ENCODE assay signal across 19 mouse cellular contexts in genomic region chr17:67302074-67302473, GRCm38 (mm10). TPM values are rescaled to one million over a fixed set of nuclear protein-coding genes. Genes with fewer than 3 reads are reported as not detected.
"Had no signal": no experiment of that assay in that cellular context is flagged by ENCODE, and none has a peak within 500 bp of the region (broad histone marks: within the 10 kb centered on the region; RNA-seq: fewer than 3 reads in every experiment).

No protein-coding gene starts in this region.

- H3K36me3 ChIP-seq: midbrain, embryonic 10.5 days; midbrain, embryonic 12.5 days; neural tube, embryonic 13.5 days; neural tube, embryonic 15.5 days had no signal

- H3K9me3 ChIP-seq: midbrain, embryonic 12.5 days; neural tube, embryonic 13.5 days; neural tube, embryonic 15.5 days had no signal

- H3K27ac ChIP-seq: midbrain, embryonic 10.5 days; midbrain, embryonic 12.5 days had no signal

- H3K27me3 ChIP-seq: neural tube, embryonic 13.5 days; neural tube, embryonic 15.5 days had no signal

- ATAC-seq: midbrain, embryonic 16.5 days had no signal

- H3K4me2 ChIP-seq: midbrain, embryonic 12.5 days; neural tube, embryonic 13.5 days; neural tube, embryonic 15.5 days had no signal

- H3K9ac ChIP-seq: midbrain, embryonic 12.5 days; neural tube, embryonic 13.5 days; neural tube, embryonic 15.5 days had no signal

- H3K4me3 ChIP-seq: midbrain, embryonic 10.5 days; midbrain, embryonic 12.5 days; myocyte; neural tube, embryonic 13.5 days; neural tube, embryonic 15.5 days had no signal

- DNase-seq: lung, adult 18-20 months; lung, postnatal 14 days; lung, postnatal 4 days; midbrain, embryonic 14.5 days; retina, postnatal 1 day; right cerebral cortex, adult 18-20 months; right cerebral cortex, postnatal 25 days; right cerebral cortex, postnatal 4 days; spleen, adult 18-20 months; thymus, adult 18-20 months; thymus, postnatal 14 days; thymus, postnatal 36 days had no signal

RNA-seq across cellular contexts. Expression of gene Ptprm, which starts 52.2 kb away (rescaled TPM):
- total RNA-seq: megakaryocyte-erythroid progenitor cell, adult 5-6 weeks had no signal
